Mouse (Mus musculus) testis, adult 2 months (tissue): ENCODE results near the gene H13.

Source experiments
- CTCF ChIP-seq: fragments of 200-500 bp; IDR thresholded peaks from 2 replicates; pipeline ENCODE4 v1.5.1; 2012; ENCODE audit warnings: low read depth, mild to moderate bottlenecking, inconsistent platforms, low read length, moderate library complexity; ENCODE audit not compliant: control insufficient read depth, insufficient read depth, insufficient replicate concordance
- POLR2A ChIP-seq: fragments of 200-500 bp; IDR thresholded peaks from 2 replicates; pipeline ENCODE4 v1.6.1; 2012; ENCODE audit warnings: low read depth, mild to moderate bottlenecking, inconsistent platforms, low read length, moderate library complexity; ENCODE audit not compliant: control insufficient read depth

DNA sequence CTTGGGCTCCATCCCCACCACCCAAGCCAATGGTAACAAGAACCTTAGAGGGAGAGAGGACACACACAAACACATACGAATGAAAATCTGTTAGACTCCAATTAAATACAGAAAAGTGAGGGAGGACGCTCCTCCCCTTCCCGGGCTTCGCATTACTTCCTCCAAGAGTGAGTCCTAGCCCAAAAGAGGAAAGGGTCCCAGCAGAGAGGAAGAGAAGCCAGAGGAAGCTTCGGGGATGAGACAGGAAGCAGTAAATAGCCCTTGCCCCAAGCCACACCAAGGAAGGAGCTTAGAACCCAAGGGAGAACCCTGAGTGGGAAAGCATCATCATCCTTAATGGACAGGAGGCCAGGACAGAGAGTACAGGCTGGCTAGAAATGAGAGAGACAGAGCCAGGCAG, 39.8 kb downstream of the H13 start:
- TF ChIP-seq CTCF (no peak), POLR2A (no peak)
